Mouse (Mus musculus) small intestine, adult 2 months (tissue): ENCODE data around the gene Rsph6a.

Experiments used
- CTCF ChIP-seq: fragments of 200-500 bp; IDR thresholded peaks from 2 replicates; pipeline ENCODE4 v1.5.1; 2012; ENCODE audit warnings: low read depth, mild to moderate bottlenecking, control low read depth, inconsistent platforms, low read length, moderate library complexity, mixed read lengths; ENCODE audit not compliant: insufficient replicate concordance, insufficient read length; ENCODE audit errors: extremely low read depth
- POLR2A ChIP-seq: fragments of 200-500 bp; IDR thresholded peaks from 2 replicates; pipeline ENCODE4 v1.6.1; 2012; ENCODE audit warnings: low read depth, mild to moderate bottlenecking, control low read depth, inconsistent platforms, low read length, moderate library complexity

GRCm38 (mm10) chr7:19086042-19086441 lies 31.6 kb downstream of the Rsph6a start:
- TF ChIP-seq CTCF = no peak
- no peak for TF ChIP-seq POLR2A
